Mouse (Mus musculus) activated CD4-positive, CD25-positive, alpha-beta regulatory T cell, adult 4 months (primary cell): ENCODE data around the gene Marc2. TPM values are rescaled to one million over a fixed set of nuclear protein-coding genes. Genes with fewer than 3 reads are reported as not detected.
A peak's percentile ranks its signal among the peaks of the same experiment; 100 is the strongest.

Source experiments
- ATAC-seq: one replicate; pipeline ENCODE4 v1.8.0; 2017
- polyA plus RNA-seq, 2 experiments: library from polyadenylated mRNA; unstranded; fragments of 100-300 nt; shearing (Covaris generic); gene quantifications; one replicate each; pipeline ENCODE4 v1.2.1; 2017

Marc2 gene
- polyA plus RNA-seq, 2 experiments from 2014 or later, result 31.5 to 33.8 TPM

- ATAC-seq, result no peak
Observed at GRCm38 (mm10) chr1:184853339-184853738, 7.1 kb upstream of the Marc2 start.

- peak; percentile 89 for ATAC-seq
Observed at GRCm38 (mm10) chr1:184851741-184852618, 5.7 kb upstream of the Marc2 start.

DNA sequence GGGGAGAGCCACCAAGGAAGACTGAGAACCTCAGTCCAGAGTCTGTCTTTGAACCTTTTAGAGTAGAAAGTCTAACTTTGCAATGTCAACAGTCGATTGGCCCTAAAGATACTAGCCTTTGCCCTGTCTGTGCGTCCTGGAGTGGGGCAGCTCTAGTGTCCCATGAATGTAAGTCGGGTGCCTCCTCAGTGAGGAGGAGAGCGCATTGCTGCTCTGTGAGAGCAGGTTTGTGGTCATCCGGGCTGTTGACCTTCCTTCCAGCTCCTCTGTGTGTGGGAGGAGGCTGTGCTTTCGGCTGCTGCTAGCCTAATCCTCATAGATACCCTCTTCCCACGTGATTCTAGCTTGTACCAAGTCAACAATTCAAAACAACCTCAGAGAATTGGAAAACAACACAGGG, 4.9 kb upstream of the Marc2 start:
- ATAC-seq, result no peak

DNA sequence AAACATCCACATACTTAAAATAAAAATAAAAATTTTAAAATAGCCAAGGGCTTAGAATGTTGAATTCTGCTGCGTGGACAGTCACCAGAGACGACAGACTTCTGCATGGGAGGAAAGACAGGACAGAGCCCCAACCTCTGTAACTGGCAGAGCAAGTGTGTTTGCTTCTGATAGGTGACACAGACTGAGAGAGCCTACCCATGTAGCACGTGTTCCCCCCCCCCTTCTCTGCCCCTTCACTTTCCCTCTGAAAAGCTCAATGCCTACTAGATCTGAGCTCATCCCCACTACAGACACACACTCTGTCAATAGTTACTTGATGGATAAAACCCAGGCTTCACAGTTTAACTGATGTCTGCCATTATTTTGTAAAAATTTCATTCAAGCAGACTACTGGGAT, 722 bp upstream of the Marc2 start:
- no peak for ATAC-seq

DNA sequence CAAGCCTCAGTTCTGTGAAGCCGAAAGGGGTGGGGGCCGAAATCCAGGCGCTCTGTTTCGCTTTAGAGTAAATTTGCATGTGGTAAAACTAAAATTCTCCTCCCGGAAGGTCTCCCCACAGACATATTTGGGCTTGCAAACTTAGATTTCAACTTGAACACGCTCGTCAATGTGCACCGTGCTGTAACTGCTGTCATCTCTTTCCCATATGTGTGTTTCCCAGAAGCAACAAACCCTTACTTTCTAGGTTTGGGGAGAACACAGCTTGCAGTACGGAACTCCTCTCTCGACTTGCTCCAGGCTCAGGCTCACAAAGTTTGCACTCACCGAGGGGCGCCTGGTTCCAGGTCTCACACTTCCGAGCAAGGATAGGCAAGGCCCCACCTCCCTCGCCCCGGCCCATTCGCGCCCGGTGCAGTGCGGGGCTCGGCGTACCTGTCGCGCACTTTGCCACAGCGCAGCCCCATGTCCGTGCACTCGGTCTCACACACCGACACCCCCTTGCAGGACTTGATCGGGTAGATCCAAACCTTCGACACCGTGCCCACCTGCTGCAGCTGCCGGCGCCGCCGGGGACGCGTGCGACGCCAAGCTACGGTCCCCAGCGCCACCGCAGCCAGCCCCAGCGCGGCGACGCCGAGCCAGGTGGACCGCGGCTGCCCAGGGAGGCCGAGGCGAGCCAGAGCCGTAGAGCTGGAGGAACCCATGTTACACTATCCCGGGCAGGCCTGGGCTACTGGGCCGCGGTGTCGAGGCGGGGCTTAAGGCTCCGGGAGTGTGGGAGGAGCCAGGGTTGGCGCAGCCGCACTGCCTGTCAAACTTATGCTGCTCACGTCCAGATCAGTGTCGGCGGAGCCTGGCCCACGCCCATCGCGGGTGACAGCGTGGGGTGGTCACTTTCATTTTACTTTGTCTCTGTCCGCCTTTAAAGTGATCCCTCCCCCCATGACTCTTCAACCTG, 860 bp downstream of the Marc2 start:
- ATAC-seq, result peak; percentile 90

GRCm38 (mm10) chr1:184844326-184845066, 1.8 kb downstream of the Marc2 start:
- ATAC-seq, result no peak

DNA sequence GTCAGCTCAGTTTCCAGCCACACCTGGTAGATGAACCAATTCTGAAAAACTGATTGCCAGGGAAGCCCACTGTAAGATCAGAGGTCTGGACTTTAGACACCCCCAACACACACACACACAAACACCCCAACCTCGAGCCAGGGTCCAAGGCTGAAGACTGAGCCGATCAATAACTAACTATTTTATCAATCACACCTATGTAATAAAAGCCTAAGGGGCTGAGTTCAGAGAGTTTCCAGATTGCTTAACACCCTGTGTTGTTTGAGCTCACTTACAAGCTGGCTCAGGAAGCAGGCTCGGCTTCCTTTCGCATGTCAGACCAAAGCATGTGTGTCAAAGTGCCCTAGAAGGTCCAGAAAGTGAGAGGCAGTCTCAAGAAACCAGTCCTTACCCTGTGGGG, 8.6 kb downstream of the Marc2 start:
- no peak for ATAC-seq

GRCm38 (mm10) chr1:184836350-184836749, 9.9 kb downstream of the Marc2 start:
- ATAC-seq, result no peak

- no peak for ATAC-seq
Observed at GRCm38 (mm10) chr1:184833499-184833898, 12.8 kb downstream of the Marc2 start.

- no peak for ATAC-seq
Observed at GRCm38 (mm10) chr1:184832211-184832610, 14.0 kb downstream of the Marc2 start.

GRCm38 (mm10) chr1:184829897-184830296, 16.4 kb downstream of the Marc2 start:
- no peak for ATAC-seq

GRCm38 (mm10) chr1:184827175-184827701, 19.0 kb downstream of the Marc2 start:
- ATAC-seq, result no peak

DNA sequence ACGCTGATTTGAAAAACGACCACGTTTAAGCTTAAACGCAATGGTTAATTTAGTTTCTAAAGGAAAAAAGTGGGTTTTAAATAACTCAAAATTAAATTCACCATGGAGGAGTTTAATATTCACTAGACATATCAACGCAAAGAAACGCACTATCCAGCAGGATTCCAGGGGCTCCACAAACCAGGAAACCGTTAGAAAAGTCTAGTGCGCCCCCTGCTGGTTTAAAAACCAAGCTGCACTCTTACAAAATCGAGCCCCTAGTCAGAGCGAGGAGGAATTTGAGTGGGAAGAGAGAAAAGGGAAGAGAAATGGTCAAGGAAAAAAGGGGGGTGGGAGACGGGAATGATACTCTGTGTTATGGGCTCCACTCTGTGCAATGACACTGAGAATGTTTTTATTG, 21.2 kb downstream of the Marc2 start:
- ATAC-seq, result peak; percentile 48

GRCm38 (mm10) chr1:184824439-184824851, 21.8 kb downstream of the Marc2 start:
- ATAC-seq, result peak; percentile 91

GRCm38 (mm10) chr1:184822678-184823077, 23.6 kb downstream of the Marc2 start:
- ATAC-seq, result no peak

GRCm38 (mm10) chr1:184817768-184818167, 28.5 kb downstream of the Marc2 start:
- no peak for ATAC-seq

DNA sequence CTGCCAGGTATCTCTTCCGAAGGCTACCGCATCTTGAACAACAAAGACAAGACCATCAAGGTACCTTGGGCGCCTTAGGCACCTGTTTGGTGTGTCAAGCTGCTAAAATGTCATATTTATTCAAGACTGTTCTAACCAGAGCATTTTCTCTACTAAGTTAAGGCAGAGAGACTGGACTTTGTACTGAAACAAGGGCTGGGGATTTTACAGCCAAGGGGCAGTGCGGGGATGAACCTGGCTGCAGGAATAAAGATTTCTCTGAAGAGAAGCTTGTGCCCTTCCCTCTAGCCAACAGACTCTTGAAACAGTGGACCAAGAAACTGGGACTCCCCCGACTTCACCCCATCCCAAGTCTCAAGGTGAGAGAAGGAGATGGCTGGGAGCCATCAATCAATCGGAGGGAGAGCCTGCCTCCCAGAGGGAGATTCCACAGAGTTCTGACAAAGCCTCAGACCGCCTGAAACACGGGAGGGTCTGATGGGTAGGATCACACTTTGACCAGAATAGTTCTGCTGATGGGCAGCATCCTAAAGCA, 34.5 kb downstream of the Marc2 start:
- no peak for ATAC-seq

DNA sequence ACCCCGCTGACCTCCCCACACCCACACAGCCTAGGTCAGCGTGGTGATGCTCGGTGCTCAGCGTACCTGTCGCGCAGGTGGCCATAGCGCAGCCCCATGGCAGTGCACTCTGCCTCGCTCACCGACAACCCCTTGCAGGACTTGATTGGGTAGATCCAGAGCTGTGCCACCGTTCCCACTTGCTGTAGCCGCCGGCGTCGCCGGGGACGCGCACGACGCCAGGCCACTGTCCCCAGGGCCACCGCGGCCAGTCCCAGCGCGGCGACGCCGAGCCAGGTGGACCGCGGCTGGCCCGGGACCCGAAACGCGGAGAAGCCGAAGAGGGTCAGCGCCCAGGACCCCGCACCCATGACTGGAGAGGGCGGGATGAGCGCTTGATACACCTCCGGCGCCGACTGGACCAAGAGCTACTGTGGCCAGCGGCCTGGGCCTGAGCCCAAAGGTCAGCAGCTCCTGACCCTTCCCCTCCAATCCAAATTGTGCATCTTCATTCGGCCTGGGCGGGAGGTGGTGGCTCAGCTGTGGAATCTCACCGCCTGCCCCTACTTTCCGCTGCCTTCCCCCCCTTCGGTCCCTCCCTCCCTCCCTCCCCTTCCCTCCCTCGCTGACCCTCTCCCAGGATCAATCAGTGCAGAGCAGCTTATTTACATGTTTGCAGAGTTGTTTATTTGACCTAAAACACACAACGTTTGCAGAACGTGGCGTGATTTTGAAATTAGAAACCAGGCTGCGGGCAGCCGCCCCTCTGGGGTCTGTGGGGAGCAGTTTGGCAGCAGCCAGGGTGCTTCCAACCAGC, 35.3 kb downstream of the Marc2 start, which contains the start of gene Marc1:
Gene Marc1 (minus strand): TSS at position 534 of the 796 bp plus-strand sequence.
- no peak for ATAC-seq

- ATAC-seq, result no peak
Observed at GRCm38 (mm10) chr1:184809578-184810001, 36.7 kb downstream of the Marc2 start.

- ATAC-seq, result no peak
Observed at GRCm38 (mm10) chr1:184808418-184809012, 37.7 kb downstream of the Marc2 start.
